Mouse (Mus musculus): ENCODE data around the gene Oog2. TPM values are rescaled to one million over a fixed set of nuclear protein-coding genes. Genes with fewer than 3 reads are reported as not detected.
"Not testable (repeated sequence)": the region's sequence is repeated elsewhere in the genome, so short reads cannot be mapped to it uniquely, and the experiment has no call there.

Oog2 gene
- not detected in 2 replicates for polyA plus RNA-seq (2015; fragmentation: Nextera tagmentation; extraction: Ambion mirVana)

DNA sequence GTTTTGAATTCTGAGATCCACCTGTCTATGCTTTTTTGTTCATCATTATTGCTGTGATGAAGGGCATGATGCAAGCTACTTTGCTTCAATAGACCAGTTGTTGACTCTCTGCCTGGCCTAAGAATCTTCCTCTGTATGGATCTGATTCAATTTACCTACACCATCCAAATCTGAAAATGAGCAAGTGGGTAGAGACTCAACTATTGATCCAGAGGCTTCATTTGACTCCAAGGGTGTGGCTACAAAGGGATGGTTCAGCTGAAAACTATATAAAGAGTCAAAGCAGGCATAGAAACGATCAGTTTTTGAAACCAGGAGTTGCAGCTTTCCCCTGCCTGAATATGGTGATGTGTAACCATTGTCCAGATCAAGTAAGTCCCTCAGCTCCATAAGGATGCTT, at the start of gene Oog2:
Oog2 (plus strand) TSS at position 301 of the 400 bp plus-strand sequence.
- Histone ChIP-seq H3K9me3 (peaks cover 12% of the 10 kb centered on the region; the same call in 1 of the 2 replicates), H3K4me1 (no peaks in the 10 kb centered on the region), H3K27me3 (no peaks in the 10 kb centered on the region), H3K4me3 (no peak within 1 kb of the TSS), H3K27ac (no peak within 1 kb of the TSS), H3K9ac (no peak within 1 kb of the TSS), H3K4me2 (replicated peaks) (no peak within 1 kb of the TSS), H3K36me3 (no peaks in the 10 kb centered on the region)
- ATAC-seq (ENCODE audit: low FRiP score, low read depth) = no peak
- WGBS = 26% methylated on average over 1 of the region's 1 CpGs

- Histone ChIP-seq H3K4me2 (replicated peaks) (no peak within 1 kb of the TSS), H3K36me3 (no peaks in the 10 kb centered on the region), H3K9ac (no peak within 1 kb of the TSS), H3K9me3 (peaks cover 38% of the 10 kb centered on the region), H3K4me1 (no peaks in the 10 kb centered on the region), H3K27ac (no peak within 1 kb of the TSS), H3K27me3 (no peaks in the 10 kb centered on the region), H3K4me3 (no peak within 1 kb of the TSS)
- WGBS = 78% methylated on average over 1 of the region's 1 CpGs
- ATAC-seq (ENCODE audit: low FRiP score, low read depth) = no peak
Measured at GRCm38 (mm10) chr4:144162563-144162962, 28.0 kb upstream of the Oog2 start, which contains the start of gene Oog3. Oog3 (minus strand) TSS chr4:144162663.

GRCm38 (mm10) chr4:144213218-144213617, 22.7 kb downstream of the Oog2 start, which contains the start of gene C87977:
C87977 (minus strand) TSS chr4:144213318.
- not testable (repeated sequence) for H3K9ac ChIP-seq; H3K4me2 ChIP-seq (replicated peaks); H3K4me1 ChIP-seq; H3K36me3 ChIP-seq; H3K4me3 ChIP-seq; H3K27ac ChIP-seq; ATAC-seq (ENCODE audit: low FRiP score, low read depth); H3K27me3 ChIP-seq
- H3K9me3 ChIP-seq = peaks cover 12% of the 10 kb centered on the region; the same call in 1 of the 2 replicates
- WGBS = 74% methylated on average over 1 of the region's 1 CpGs

Other genes starting within 250 kb of the Oog2 start
- not detected in 2 replicates for gene Pramef25, start 239.7 kb upstream of the Oog2 start, polyA plus RNA-seq (2015; fragmentation: Nextera tagmentation; extraction: Ambion mirVana)
- not detected in 2 replicates for gene Gm13101, start 223.8 kb upstream of the Oog2 start, polyA plus RNA-seq (2015; fragmentation: Nextera tagmentation; extraction: Ambion mirVana)
- not detected in 2 replicates for gene Pramef17, start 196.3 kb upstream of the Oog2 start, polyA plus RNA-seq (2015; fragmentation: Nextera tagmentation; extraction: Ambion mirVana)
- gene Pramel4, start 131.6 kb upstream of the Oog2 start, polyA plus RNA-seq (2015; fragmentation: Nextera tagmentation; extraction: Ambion mirVana) = not detected in 2 replicates
- not detected in 2 replicates for gene Gm13102, start 84.2 kb upstream of the Oog2 start, polyA plus RNA-seq (2015; fragmentation: Nextera tagmentation; extraction: Ambion mirVana)
- not detected in 2 replicates for gene Oog3, start 28.1 kb upstream of the Oog2 start, polyA plus RNA-seq (2015; fragmentation: Nextera tagmentation; extraction: Ambion mirVana)
- not detected in 2 replicates for gene C87977, start 22.6 kb downstream of the Oog2 start, polyA plus RNA-seq (2015; fragmentation: Nextera tagmentation; extraction: Ambion mirVana)
- not detected in 2 replicates for gene Pramel5, start 89.8 kb downstream of the Oog2 start, polyA plus RNA-seq (2015; fragmentation: Nextera tagmentation; extraction: Ambion mirVana)
- gene Gm13128, start 139.5 kb downstream of the Oog2 start, polyA plus RNA-seq (2015; fragmentation: Nextera tagmentation; extraction: Ambion mirVana) = not detected in 2 replicates
- not detected in 2 replicates for gene Gm13119, start 167.2 kb downstream of the Oog2 start, polyA plus RNA-seq (2015; fragmentation: Nextera tagmentation; extraction: Ambion mirVana)
- gene Pramef20, start 187.2 kb downstream of the Oog2 start, polyA plus RNA-seq (2015; fragmentation: Nextera tagmentation; extraction: Ambion mirVana) = not detected in 2 replicates
- gene Pramef12, start 217.7 kb downstream of the Oog2 start, polyA plus RNA-seq (2015; fragmentation: Nextera tagmentation; extraction: Ambion mirVana) = 0.17 and 0.41 TPM in 2 replicates
- gene 1700012P22Rik, start 248.1 kb downstream of the Oog2 start, polyA plus RNA-seq (2015; fragmentation: Nextera tagmentation; extraction: Ambion mirVana) = not detected in 2 replicates